ENCODE assay signal across 14 mouse cellular contexts in genomic region chrX:164570195-164570594, GRCm38 (mm10).
"Had no signal": no experiment of that assay in that cellular context is flagged by ENCODE, and none has a peak within 500 bp of the region (broad histone marks: within the 10 kb centered on the region; RNA-seq: fewer than 3 reads in every experiment).

No protein-coding gene starts in this region.

- H3K27ac ChIP-seq: layer of hippocampus, adult 2 months; limb, embryonic 10.5 days; liver, embryonic 15.5 days; macrophage; neural tube, embryonic 12.5 days; stomach, postnatal 0 days had no signal

- H3K27me3 ChIP-seq: liver, embryonic 15.5 days; neural tube, embryonic 12.5 days had no signal

- H3K4me3 ChIP-seq: layer of hippocampus, adult 2 months; limb, embryonic 10.5 days; liver, embryonic 15.5 days; megakaryocyte, embryonic 14.5 days; neural tube, embryonic 12.5 days had no signal

- H3K4me1 ChIP-seq: limb, embryonic 10.5 days; liver, embryonic 15.5 days; megakaryocyte, embryonic 14.5 days; neural tube, embryonic 12.5 days had no signal

- DNase-seq: kidney, postnatal 10 days; kidney, postnatal 4 days; lung, adult 2 months; lung, postnatal 14 days; thymus, postnatal 4 days had no signal

- H3K36me3 ChIP-seq: limb, embryonic 10.5 days; liver, embryonic 15.5 days; neural tube, embryonic 12.5 days had no signal

- H3K9me3 ChIP-seq: limb, embryonic 10.5 days; liver, embryonic 15.5 days; megakaryocyte, embryonic 14.5 days; neural tube, embryonic 12.5 days had no signal

- H3K4me2 ChIP-seq: liver, embryonic 11.5 days; liver, embryonic 15.5 days; midbrain, embryonic 11.5 days; neural tube, embryonic 12.5 days had no signal

- H3K9ac ChIP-seq: liver, embryonic 15.5 days; neural tube, embryonic 12.5 days had no signal
